Mouse (Mus musculus) urinary bladder, adult 18-20 months (tissue): Measurements from ENCODE around the gene B230219D22Rik.
A peak's percentile ranks its signal among the peaks of the same experiment; 100 is the strongest.
"Not testable (repeated sequence)": the region's sequence is repeated elsewhere in the genome, so short reads cannot be mapped to it uniquely, and the experiment has no call there.

ENCODE experiments used
- DNase-seq, 2 experiments: peaks; one replicate each; pipeline ENCODE4 v3.0.0; 2022; ENCODE audit warnings: low spot score in 2 of 2, mixed read lengths in 2 of 2

The B230219D22Rik gene

DNA sequence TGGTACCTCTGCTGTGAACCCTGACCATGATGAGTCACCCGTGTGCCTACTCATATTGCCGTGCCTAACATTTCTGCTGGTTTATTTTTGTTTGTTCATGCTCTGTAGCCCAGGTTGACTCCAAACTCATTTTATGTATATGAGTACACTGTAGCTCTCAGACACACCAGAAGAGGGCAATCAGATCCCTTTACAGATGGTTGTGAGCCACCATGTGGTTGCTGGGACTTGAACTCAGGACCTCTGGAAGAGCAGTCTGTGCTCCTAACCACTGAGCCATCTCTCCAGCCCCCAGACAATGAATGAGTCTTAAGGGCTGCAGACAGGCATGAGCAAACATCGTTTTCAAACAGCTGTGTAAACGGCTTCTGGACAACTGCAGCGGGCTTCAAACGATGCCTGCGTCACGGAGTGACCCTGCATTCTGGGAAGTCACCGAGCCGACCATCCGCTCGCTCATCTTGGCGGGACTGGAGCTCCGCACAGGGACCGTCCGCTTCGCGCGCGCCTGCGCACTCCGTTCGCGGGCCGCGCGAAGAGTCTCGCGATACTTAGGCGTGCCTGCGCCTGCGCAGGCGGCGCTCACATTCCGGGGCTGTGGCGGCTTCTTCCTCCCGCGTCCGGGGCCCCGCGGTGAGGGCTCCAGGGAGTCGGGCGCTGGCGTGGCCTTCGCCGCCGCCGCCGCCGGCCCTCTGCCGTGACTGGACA, at the start of gene B230219D22Rik:
TSS of gene B230219D22Rik (plus strand) at position 590 of the 708 bp plus-strand sequence.
- peak; percentile 80 to 82 for DNase-seq

DNA sequence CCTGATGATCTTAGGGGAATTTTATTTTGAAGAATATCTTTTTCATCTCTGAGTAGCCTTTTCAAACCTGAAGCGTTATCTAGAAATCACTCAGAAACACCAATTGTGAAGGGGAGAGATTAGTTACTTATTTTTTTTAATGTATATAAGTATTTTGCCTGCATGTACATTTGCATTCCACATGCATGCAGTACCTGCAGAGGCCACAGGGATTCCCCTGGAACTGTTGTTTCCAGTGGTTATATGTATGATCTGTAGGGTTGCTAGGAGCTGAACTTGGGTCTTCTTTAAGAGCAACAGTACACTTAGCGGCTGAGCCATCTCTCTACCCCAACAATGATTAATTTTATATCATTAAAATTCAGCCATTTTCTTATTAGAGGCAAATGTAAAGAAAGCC, 48.4 kb upstream of the B230219D22Rik start:
- no peak for DNase-seq

DNA sequence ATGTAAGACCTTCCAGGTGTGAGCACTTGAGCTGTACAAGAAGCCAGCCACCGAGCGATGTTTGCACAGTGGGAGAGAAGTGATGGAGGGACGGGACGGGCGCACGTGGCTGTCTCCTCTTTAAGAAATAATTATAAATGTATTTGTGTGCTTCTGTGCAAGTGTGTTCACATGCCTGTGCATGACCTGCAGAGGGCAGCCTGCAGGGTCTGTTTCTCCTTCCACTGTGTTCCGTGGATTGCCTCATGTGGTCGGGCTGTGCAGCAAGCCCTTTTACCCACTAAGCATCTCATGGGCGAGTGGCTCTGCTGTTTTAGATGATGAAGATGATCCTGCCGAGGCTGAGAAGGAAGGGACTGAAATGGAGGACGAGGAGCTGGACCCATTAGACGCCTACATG, 42.8 kb upstream of the B230219D22Rik start:
- DNase-seq, result no peak

DNA sequence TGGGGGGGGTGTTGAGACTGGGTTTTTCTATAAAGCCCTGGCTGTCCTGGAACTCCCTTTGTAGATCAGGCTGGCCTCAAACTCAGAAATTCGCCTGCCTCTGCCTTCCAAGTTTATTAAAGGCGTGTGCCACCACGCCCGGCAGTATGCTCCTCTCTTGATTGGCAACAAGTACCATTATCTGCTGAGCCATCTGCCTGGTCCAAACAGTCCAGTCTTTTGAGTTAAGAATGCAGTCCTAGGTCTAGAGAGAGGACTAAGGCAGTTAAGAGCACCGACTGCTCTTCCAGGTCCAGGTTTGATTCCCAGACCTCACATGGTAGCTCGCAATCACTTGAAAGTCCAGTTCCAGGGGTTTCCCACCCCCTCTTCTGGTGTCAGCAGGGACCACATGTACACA, 41.9 kb upstream of the B230219D22Rik start:
- DNase-seq, result no peak

DNA sequence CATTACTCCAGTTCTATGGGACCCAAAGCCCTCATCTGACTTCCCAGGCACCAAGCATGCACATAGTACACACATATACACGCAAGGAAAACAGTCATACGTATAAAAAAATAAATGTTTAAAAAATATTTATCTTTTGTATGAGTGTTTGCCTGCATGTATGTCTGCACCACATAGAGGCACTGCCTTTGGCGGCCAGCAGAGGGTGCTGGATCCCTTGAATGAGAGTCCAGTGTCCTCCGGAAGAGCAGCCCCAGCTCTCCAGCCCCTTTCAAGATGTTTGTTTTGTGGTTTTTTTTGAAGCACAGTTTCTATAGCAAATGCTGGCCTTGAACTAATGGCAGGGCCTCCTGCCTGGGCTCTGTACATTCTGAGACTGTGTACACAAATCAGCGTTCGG, 24.4 kb upstream of the B230219D22Rik start:
- DNase-seq, result no peak

DNA sequence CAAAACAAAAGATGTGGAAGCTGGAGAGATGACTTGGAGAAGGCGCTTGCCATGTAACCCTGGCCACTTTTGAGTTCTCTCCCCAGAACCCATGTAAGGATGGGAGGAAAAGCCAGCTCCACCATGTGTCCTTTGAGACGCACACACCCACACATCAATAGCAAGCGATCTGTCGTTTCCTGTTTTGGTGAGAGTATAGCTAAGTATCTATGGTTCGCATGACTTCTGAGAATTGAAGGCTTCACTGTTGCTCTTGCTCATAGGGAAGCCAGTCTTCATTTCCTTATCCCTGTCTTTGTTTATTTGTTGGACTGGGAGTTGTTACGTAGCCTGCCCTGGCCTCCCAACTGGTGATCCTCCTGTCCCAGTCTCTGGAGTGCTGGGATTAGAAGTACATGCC, 20.2 kb upstream of the B230219D22Rik start:
- DNase-seq, result no peak

DNA sequence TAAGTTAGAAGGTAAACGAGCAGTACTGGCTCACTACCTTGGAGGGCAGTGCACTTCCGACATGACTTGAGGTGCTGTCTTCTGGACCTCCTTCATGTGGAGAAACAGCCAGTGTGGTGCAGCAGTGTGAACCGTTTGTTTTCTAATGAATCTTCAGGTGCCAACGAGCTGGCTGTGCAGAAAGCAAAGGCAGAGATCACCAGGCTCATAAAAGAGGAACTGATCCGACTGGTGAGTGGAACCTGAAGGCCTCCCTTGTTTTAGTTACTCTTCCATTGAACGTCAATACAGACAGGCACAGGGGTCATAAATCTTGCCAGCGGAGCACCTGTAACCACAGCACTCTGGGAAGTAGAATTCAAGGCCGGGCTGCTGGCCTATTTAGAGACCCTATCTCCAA, 15.6 kb upstream of the B230219D22Rik start:
- no peak for DNase-seq

DNA sequence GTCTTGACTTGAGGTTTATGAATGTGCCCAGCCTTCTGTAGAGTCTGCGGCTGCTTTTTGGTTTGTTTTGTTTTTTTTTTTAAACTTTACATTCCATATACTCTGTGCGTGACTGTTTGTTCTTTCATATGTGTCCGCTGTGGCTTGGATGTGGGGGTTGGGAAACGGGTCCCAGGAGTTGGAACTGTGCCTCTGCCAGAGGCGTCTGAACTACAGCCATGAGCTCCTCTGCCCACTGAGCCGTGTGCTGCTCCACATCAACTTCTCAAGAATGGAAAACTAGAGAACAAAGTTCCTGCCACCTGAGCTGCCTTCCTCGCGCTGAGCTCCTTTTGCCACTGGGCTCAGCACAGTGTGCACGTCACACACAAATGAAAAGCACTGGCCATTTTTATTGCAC, 10.7 kb upstream of the B230219D22Rik start:
- no peak for DNase-seq

DNA sequence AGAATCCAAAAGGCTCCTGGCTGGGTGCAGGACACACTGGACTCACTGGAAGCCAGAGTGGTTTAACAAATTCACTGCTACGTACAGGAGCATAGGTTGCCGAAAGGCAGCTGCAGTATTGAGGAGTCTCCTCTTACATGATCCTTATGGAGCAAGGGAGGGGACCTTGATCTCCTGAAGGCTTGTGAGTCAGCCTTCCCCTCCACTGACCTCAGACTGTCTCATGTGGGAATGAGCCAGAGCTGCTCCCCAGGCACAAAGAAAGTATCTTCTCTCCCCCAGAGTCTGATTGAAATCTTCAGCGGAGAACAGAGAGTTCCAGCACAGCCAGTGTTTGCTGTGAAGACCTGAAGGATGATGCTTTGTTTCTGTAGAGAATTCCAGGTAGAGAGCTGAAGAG, 9.3 kb upstream of the B230219D22Rik start:
- DNase-seq, result no peak

DNA sequence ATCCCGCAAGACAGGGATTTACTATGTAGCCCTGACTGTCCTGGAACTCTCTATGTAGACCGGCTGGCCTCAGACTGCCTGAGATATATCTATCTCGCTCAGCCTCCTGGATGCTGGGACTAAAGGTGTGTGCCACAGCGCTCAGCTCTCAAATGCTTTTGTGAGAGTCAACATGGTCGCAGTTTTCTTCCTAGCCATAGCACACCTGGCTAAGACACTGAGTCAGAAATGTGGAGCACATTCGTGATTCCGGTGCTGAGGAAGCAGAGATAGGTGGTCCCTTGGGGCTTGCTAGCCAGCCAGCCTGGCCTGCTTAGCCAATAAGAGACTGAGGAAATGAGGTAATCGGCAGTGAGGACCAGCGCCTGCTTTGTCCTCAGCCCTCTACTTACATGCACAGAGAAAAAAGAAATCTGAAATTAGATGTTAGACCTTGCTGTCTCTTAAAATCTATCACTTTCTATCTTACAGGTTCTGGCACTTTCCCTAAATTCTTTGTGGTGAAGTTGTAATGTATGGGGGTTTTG, 6.8 kb upstream of the B230219D22Rik start:
- DNase-seq, result no peak

DNA sequence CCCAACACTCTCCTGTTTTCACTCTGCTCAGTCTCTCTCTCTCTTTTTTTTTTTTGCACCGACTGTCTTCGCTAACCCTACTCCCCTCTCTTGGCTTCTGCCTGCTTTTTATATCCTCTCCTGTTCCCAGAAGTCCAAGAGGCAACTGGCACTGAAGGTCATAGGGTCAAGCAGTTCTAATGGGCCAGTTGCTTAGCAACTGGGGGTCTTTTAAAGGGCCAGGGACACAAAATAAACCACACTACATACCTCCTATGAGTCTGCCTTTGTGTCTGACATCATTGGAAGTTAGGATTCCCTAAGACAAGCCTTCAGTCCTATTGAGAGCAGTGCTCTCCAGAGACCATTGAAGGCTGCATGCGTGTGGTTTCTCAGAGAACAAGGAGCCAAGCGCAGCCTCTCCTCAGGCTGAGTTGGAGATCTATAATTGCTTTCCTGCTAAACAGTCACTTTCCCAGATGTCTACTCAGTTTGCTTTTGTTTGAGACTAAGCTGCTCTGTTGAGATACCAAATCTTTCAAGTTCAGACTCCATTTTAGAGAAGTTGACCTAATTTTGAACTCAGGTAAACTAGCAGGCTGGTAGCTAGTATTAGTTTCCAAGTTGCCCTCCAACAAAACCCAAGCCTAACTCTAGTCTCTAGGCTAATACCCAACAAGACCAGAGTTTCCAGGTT, 4.9 kb upstream of the B230219D22Rik start:
- no peak for DNase-seq

DNA sequence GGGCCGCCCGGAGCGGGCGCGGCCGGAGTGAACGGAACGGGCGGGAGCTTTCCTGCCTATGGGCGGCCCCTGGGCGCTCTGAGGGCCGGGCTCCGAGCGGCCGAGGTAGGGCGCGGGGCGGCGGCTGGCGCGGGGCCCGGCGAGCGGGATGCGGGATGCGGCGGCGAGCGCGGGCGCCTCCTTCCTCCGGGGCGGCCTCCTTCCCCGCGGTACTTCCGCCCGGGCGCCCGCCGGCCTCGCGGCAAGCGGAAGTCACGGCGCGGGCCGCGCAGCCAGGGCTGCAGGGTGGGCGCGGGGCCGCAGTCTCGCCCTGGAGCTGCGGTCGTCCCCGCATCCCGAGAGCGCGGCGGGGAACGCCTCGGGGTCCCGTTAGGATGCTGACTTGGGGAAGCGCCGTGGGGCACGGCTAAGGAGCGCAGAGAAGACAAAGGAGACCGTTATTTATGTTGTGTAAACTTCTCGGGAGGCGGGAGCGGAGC, 358 bp downstream of the B230219D22Rik start:
- peak; percentile 11 to 46 for DNase-seq

DNA sequence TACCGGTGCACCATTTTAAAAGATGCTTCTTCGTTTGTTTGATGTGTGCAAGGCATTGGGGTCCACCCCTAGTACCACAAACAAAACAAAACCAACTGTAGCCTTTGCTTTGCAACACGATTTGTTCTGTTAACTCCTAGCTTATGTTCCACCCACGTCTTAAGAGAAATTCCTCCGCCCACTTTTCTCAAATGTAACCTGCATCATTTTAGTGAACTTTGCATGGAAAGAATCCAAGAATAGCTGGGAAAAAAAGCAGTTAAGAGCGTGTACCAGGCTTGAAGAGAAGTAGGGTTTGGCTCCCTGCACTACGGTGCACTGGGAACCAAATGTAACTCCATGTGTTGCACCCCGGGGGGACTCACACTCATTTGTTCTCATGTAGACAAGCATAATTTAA, 1.2 kb downstream of the B230219D22Rik start:
- no peak for DNase-seq

DNA sequence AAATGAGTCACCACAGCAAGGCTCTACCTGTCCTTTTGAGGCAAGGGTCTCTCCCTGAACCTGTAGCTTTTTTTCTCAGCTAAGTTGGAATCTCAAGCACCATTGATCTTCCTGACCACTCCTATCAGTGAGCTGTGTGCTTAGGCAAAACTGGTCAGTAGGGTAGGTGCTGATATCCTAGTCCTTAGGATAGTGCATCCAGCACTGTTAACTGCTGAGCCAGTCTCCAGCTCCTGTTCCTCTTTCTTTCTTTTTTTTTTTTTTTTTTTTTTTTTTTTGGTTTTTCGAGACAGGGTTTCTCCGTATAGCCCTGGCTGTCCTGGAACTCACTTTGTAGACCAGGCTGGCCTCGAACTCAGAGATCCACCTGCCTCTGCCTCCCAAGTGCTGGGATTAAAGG, 3.1 kb downstream of the B230219D22Rik start:
- not testable (repeated sequence) for DNase-seq

DNA sequence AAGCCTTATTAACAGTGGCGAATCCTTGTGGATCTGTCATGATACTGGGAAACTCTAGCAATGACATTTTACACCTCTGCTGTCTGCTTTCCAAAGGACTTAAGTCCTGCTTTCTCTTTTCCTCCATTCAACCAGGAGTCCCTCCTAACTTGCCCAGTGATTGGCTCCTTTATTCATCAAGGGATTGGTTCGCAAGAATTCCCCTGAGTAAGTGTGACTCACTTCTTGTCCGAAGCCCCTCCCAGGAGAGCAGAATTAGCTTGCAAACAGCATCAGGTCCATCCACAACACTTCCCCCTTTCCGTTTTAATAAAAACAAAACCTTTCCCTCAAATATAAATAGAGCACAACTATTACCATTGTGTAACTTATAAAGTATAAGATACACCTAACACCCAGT, 11.4 kb downstream of the B230219D22Rik start:
- DNase-seq, result no peak

DNA sequence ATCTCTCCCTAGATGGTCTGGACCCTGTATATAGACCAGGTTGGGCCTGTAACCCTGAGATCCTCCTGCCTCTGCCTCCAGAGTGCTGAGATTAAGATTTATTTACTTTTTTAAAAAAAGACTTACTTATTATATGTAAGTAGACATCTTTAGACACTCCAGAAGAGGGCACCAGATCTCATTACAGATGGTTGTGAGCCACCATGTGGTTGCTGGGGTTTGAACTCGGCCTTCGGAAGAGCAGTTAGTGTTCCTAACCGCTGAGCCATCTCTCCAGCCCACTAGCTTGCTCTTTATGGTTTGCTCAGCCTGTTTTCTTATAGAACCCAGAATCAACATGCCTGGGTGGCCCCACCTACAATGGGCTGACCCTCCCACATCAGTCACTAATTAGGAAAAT, 19.9 kb downstream of the B230219D22Rik start:
- no peak for DNase-seq

DNA sequence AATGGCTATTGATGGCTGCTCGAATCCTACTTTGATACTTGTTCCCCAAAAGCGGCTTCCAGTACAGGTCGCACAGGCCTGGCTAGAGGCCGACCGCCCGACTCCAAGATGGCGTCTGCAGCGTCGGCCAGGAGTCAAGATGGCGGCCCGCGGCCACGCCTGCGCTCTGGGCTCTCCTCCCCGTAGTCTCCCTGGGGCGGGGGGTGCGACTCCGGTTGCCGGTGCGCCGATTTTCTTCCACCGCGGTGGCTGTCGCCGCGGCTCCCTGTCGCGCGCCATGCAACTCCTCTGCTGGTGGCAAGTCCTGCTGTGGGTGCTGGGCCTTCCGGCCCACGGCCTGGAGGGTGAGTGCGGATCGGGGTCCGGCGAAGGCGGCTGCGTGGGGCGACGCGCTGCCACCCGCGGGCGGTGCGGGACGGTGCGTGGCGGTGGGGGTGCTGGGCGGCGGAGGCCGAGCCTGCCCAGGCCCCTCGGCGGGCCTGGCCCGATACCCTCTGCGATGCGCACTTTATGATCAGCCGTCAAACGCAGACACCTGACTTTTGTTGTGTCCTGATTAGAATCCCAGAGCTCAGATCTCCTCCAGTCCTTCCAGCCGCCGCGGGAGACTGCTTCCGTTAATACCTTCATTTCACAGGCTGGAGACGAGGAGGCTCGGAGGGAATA, 21.7 kb downstream of the B230219D22Rik start, which contains the start of gene Txndc15:
TSS of gene Txndc15 (plus strand) at position 150 of the 666 bp plus-strand sequence.
- DNase-seq, result peak; percentile 80 to 93

DNA sequence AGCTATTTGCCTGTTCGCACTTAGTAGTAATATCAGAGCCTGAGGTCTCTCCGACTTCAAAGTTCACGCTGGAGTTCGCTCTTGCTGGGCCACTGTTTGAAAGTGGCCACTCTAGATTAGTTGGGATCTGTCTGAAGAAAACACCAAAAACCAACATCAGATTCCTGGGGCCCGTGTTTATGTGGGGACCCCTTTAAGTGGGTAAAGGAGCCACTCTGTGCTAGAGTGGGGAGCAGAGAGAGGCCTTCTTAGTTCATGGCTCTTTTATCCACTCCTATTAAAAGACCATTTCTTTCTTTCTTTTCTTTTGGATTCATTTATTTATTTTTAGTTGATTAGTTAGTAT, 22.2 kb downstream of the B230219D22Rik start:
- no peak for DNase-seq

DNA sequence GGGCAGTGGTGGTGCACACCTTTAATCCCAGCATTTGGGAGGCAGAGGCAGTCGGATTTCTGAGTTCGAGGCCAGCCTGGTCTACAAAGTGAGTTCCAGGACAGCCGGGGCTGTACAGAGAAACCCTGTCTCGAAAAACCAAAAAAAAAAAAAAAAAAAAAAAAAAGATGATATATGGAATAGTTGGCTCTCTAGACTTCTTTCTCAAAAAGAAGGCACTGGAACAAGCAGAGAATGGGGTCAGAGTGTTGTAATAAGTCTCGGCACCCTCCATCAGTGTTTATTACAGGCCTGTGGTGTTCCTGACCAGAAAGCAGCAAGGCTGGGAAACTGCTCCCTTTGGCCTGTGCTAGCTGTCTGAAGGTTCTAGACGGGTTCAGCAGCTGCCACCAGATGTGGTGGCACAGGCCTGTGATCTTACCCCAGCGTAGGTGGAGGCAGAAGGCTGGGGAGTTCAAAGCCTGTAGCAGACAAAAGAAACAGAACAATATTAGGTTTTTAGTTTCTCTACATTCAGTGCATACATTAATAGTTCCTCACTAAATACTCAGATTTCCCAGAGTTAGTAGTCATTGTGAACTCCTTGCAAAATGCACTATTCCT, 23.1 kb downstream of the B230219D22Rik start:
- no peak for DNase-seq

DNA sequence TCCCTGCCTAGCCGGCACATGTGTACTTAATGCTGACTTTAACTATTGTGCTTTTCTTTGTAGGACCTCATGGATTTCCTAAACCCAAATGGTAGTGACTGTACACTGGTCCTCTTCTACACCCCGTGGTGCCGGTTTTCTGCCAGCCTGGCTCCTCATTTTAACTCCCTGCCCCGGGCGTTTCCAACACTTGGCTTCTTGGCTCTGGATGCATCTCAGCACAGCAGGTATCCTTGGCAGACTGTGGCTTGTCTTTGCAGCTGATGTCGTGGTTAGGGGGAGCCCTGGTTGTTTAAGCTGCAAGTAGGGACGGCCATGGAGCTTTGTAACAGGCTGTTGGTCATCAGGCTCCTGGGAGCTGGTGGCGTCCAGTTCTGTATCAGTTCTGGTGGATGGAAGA, 28.6 kb downstream of the B230219D22Rik start:
- DNase-seq, result no peak

DNA sequence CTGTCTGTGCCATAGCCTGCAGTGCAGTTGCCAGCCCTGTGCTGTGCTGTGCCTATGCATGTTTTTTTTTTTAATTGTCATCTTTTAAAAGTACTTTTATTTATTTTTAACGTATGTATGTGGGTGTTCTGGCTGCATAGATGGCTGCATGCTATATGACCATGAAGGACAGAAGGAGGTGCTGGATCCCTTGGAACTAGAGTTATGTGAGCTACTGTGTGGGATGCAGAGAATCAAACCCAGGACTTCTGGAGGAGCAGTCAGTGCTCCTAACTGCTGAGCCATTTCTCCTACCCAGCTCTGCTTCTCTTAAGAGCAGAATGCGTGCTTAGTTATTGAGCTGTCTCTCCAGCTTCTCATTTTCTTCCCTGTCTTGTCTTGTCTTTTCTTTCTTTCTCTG, 29.1 kb downstream of the B230219D22Rik start:
- DNase-seq, result no peak

DNA sequence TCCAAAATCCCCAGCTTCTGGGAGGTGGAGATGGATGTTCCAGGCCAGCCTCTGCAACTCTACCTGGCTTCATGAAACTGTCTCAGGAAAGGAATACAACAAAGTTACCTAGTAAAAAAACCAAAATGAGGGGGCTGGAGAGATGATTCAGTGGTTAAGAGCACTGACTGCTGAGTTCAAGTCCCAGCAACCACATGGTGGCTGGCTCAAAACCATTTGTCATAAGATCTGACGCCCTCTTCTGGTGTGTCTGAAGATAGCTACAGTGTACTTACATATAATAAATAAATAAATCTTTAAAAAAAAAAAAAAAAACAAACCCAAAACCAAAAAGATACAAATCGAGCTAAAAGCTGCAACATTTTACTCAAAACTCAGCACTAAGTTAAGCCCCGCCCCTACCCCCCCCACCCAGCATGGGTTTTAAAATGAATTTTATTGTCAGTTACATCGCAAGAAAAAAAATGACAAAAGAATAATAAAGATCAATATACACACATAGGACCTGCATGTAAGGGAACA, 33.7 kb downstream of the B230219D22Rik start:
- DNase-seq, result no peak
